Mouse (Mus musculus) T-cell, adult 66 days (primary cell): Measurements from ENCODE around the gene Cmah. TPM values are rescaled to one million over a fixed set of nuclear protein-coding genes. Genes with fewer than 3 reads are reported as not detected.

ENCODE experiments used
- total RNA-seq, 2 experiments: library from RNA; stranded (reverse); gene quantifications; 3 replicates in 1 of 2; 4 replicates in 1 of 2; pipeline ENCODE4 v1.2.4; 2023

Gene Cmah
- 100 to 1,000 TPM; 214 to 227 TPM for total RNA-seq

GRCm38 (mm10) chr13:24327201-24327600 lies at the start of gene Cmah:
Cmah (plus strand) TSS chr13:24327404.

GRCm38 (mm10) chr13:24280439-24281431 lies 46.5 kb upstream of the Cmah start, which contains the start of gene Carmil1:
Carmil1 (minus strand) TSS chr13:24280795.

Other genes with a start within 250 kb of the Cmah start
- 1 to 10 TPM; 2.3 to 7.5 TPM for gene Carmil1, start 46.6 kb upstream of the Cmah start, total RNA-seq